In genomic region chr15:98526057-98526456, GRCm38 (mm10) we compare ENCODE assay signal across 18 mouse cellular contexts. TPM values are rescaled to one million over a fixed set of nuclear protein-coding genes. Genes with fewer than 3 reads are reported as not detected.
DNase-seq lines count a peak whose midpoint lies in the region; ATAC-seq and TF ChIP-seq lines count a peak whose summit lies in the region.
"Had no signal": no experiment of that assay in that cellular context is flagged by ENCODE, and none has a peak within 500 bp of the region (broad histone marks: within the 10 kb centered on the region; RNA-seq: fewer than 3 reads in every experiment).

No protein-coding gene starts in this region.

- H3ac ChIP-seq in C2C12 (ENCODE audit: control insufficient read depth, insufficient read length, low read depth), result peak overlapping the region; percentile 40

- no peak overlapping the region; the same call in 1 of the 2 replicates for H3K4me2 ChIP-seq in liver, embryonic 14.5 days (ENCODE audit: low read depth)
- H3K4me2 ChIP-seq: heart, embryonic 15.5 days; lung, embryonic 14.5 days; stomach, embryonic 15.5 days had no signal

- peaks cover 85% of the 10 kb centered on the region for H3K79me3 ChIP-seq in C2C12 (ENCODE audit: low read depth)

- H3K9ac ChIP-seq in liver, embryonic 14.5 days (replicated peaks), result 0 out of 2 replicates have a peak overlapping the region, but pooled peaks have one; percentile 23
- H3K9ac ChIP-seq: heart, embryonic 15.5 days; lung, embryonic 14.5 days; stomach, embryonic 15.5 days had no signal

- WGBS in liver, embryonic 14.5 days (ENCODE audit: insufficient replicate concordance), result 46% methylated on average over 5 of the region's 5 CpGs

- no peak for TF ChIP-seq CTCF in C2C12 (IDR thresholded peaks at IDR 0.05; ENCODE audit: control insufficient read depth, insufficient read depth, insufficient read length)
- TF ChIP-seq CTCF in liver, embryonic 14.5 days (IDR thresholded peaks at IDR 0.05; ENCODE audit: low read depth), result no peak

- peaks cover 98% of the 10 kb centered on the region for H3K36me3 ChIP-seq in C2C12 (ENCODE audit: control insufficient read depth, insufficient read depth)
- H3K36me3 ChIP-seq in liver, embryonic 14.5 days (replicated peaks; ENCODE audit: control insufficient read depth, insufficient read depth, low read depth), result peaks cover 88% of the 10 kb centered on the region

- ATAC-seq in liver, embryonic 14.5 days (ENCODE audit: insufficient read depth), result peak; percentile 76
- no peak for ATAC-seq in granulocyte monocyte progenitor cell, adult 5-6 weeks (replicated peaks; ENCODE audit: poor library complexity, severe bottlenecking)
- ATAC-seq: hindbrain, embryonic 16.5 days had no signal

- no peaks in the 10 kb centered on the region for H3K9me3 ChIP-seq in liver, embryonic 14.5 days (ENCODE audit: control insufficient read depth, low read length)
- H3K9me3 ChIP-seq: forebrain, embryonic 10.5 days; heart, embryonic 15.5 days; stomach, embryonic 15.5 days had no signal

- H3K79me2 ChIP-seq in C2C12 (ENCODE audit: control insufficient read depth, insufficient read depth), result peaks cover 99% of the 10 kb centered on the region

- H3K27ac ChIP-seq in liver, embryonic 14.5 days, result peak overlapping the region; percentile 56
- H3K27ac ChIP-seq: forebrain, embryonic 10.5 days; heart, embryonic 15.5 days; stomach, embryonic 15.5 days had no signal

- no peak overlapping the region for H3K4me3 ChIP-seq in C2C12 (ENCODE audit: insufficient read depth, poor library complexity, severe bottlenecking)
- H3K4me3 ChIP-seq in liver, embryonic 14.5 days (ENCODE audit: insufficient read depth in 1 of 2, low read depth in 2 of 2, low read length in 2 of 2), result no peak overlapping the region
- H3K4me3 ChIP-seq: forebrain, embryonic 10.5 days; heart, embryonic 15.5 days; stomach, embryonic 15.5 days had no signal

- DNase-seq in ES-CJ7 (ENCODE audit: low read depth, low spot score), result peak; percentile 49
- DNase-seq in c-Kit-negative CD71-positive TER-119-positive erythroid progenitor cells, embryonic 14.5 days (ENCODE audit: low read depth, low spot score), result peak; percentile 66
- DNase-seq in liver, embryonic 14.5 days (ENCODE audit: low read depth in 3 of 3, low spot score in 3 of 3), result peak in 2 of 3 experiments; percentile 40 to 41
- DNase-seq in T-cell, adult 2 months (ENCODE audit: low spot score), result no peak
- DNase-seq in spleen, adult 12 weeks (ENCODE audit: low spot score), result no peak
- DNase-seq: adrenal gland, postnatal 25 days; cerebellum, adult 11-12 months; embryo, embryonic 11 days; gastrocnemius, postnatal 25 days; lung, embryonic 14.5 days had no signal

- TF ChIP-seq EP300 in liver, embryonic 14.5 days (IDR thresholded peaks at IDR 0.05; ENCODE audit: low read depth), result no peak

- peaks cover 3 to 5% of the 10 kb centered on the region in 2 experiments for H3K4me1 ChIP-seq in liver, embryonic 14.5 days (replicated peaks; ENCODE audit: control insufficient read depth in 2 of 2, insufficient read depth in 2 of 2, low read length in 1 of 2)
- H3K4me1 ChIP-seq: forebrain, embryonic 10.5 days; stomach, embryonic 15.5 days had no signal

- H3K27me3 ChIP-seq in C2C12 (ENCODE audit: control insufficient read depth, insufficient read depth, insufficient read length), result no peaks in the 10 kb centered on the region
- H3K27me3 ChIP-seq in liver, embryonic 14.5 days (ENCODE audit: control insufficient read depth, insufficient read depth, low read length), result no peaks in the 10 kb centered on the region
- H3K27me3 ChIP-seq: heart, embryonic 15.5 days; stomach, embryonic 15.5 days had no signal

TF ChIP-seq in C2C12, 6 proteins besides CTCF, POLR2A, EP300 and RAD21:
- no peak for TF ChIP-seq MAX (IDR thresholded peaks at IDR 0.05)
- no peak for TF ChIP-seq MYOG (IDR thresholded peaks at IDR 0.05; ENCODE audit: control insufficient read depth, extremely low read depth, insufficient read length)
- no peak for TF ChIP-seq FOSL1 (IDR thresholded peaks at IDR 0.05; ENCODE audit: insufficient read depth, low read length, poor library complexity, severe bottlenecking)
- peak; percentile 74 for TF ChIP-seq MYOD1 (IDR thresholded peaks at IDR 0.05; ENCODE audit: control insufficient read depth, insufficient read length, low read depth)
- TF ChIP-seq USF1 (IDR thresholded peaks at IDR 0.05; ENCODE audit: low read depth), result no peak
- TF ChIP-seq CEBPB (IDR thresholded peaks at IDR 0.05; ENCODE audit: low read depth), result no peak
TF ChIP-seq in C2C12: peak in this region for 1.

RNA-seq across cellular contexts. Expression of gene Kansl2, which starts 8.0 kb away (rescaled TPM):
- polyA plus RNA-seq in C2C12 (2012; fragmentation: generic; extraction: Trizol), result 178 TPM
- 17.5 and 21.7 TPM in 2 replicates for polyA plus RNA-seq in liver, embryonic 14.5 days (2012; rRNA removed)
- polyA plus RNA-seq in liver, embryonic 14.5 days (2014; fragmentation: Nextera tagmentation; extraction: Ambion mirVana), result 31.1 and 35.6 TPM in 2 replicates
- 67.5 and 74.5 TPM in 2 replicates for total RNA-seq in granulocyte monocyte progenitor cell, adult 5-6 weeks (2014; fragmentation: Nextera tagmentation)
- 58.9 and 61.0 TPM in 2 replicates for total RNA-seq in granulocyte monocyte progenitor cell, adult 5-6 weeks (2017)

RNA-seq across cellular contexts. Expression of gene Olfr279, which starts 33.9 kb away (rescaled TPM):
- polyA plus RNA-seq in C2C12 (2012; fragmentation: generic; extraction: Trizol), result not detected
- not detected in 2 replicates for polyA plus RNA-seq in liver, embryonic 14.5 days (2012; rRNA removed)
- polyA plus RNA-seq in liver, embryonic 14.5 days (2014; fragmentation: Nextera tagmentation; extraction: Ambion mirVana), result not detected in 2 replicates
- total RNA-seq in granulocyte monocyte progenitor cell, adult 5-6 weeks (2014; fragmentation: Nextera tagmentation), result not detected in 2 replicates
- not detected in 2 replicates for total RNA-seq in granulocyte monocyte progenitor cell, adult 5-6 weeks (2017)
- total RNA-seq: adrenal gland, postnatal 25 days; gastrocnemius, postnatal 25 days; left cerebral cortex, postnatal 25 days had no signal
- polyA plus RNA-seq: forebrain, embryonic 10.5 days; heart, embryonic 15.5 days; hindbrain, embryonic 16.5 days; kidney, embryonic 14.5 days; lung, embryonic 14.5 days; stomach, embryonic 15.5 days had no signal

RNA-seq across cellular contexts. Expression of gene Lalba, which starts 43.5 kb away (rescaled TPM):
- not detected for polyA plus RNA-seq in C2C12 (2012; fragmentation: generic; extraction: Trizol)
- not detected in 2 replicates for polyA plus RNA-seq in liver, embryonic 14.5 days (2012; rRNA removed)
- not detected in 2 replicates for polyA plus RNA-seq in liver, embryonic 14.5 days (2014; fragmentation: Nextera tagmentation; extraction: Ambion mirVana)
- not detected in 2 replicates for total RNA-seq in granulocyte monocyte progenitor cell, adult 5-6 weeks (2014; fragmentation: Nextera tagmentation)
- total RNA-seq in granulocyte monocyte progenitor cell, adult 5-6 weeks (2017), result not detected in 2 replicates
- total RNA-seq: adrenal gland, postnatal 25 days; gastrocnemius, postnatal 25 days; left cerebral cortex, postnatal 25 days had no signal
- polyA plus RNA-seq: forebrain, embryonic 10.5 days; heart, embryonic 15.5 days; hindbrain, embryonic 16.5 days; stomach, embryonic 15.5 days had no signal

RNA-seq across cellular contexts. Expression of gene Ccnt1, which starts 44.7 kb away (rescaled TPM):
- polyA plus RNA-seq in C2C12 (2012; fragmentation: generic; extraction: Trizol), result 13.4 TPM
- polyA plus RNA-seq in liver, embryonic 14.5 days (2012; rRNA removed), result 6.1 and 8.2 TPM in 2 replicates
- 23.7 and 24.7 TPM in 2 replicates for polyA plus RNA-seq in liver, embryonic 14.5 days (2014; fragmentation: Nextera tagmentation; extraction: Ambion mirVana)
- total RNA-seq in granulocyte monocyte progenitor cell, adult 5-6 weeks (2014; fragmentation: Nextera tagmentation), result 53.4 and 57.0 TPM in 2 replicates
- total RNA-seq in granulocyte monocyte progenitor cell, adult 5-6 weeks (2017), result 57.3 and 70.4 TPM in 2 replicates

RNA-seq across cellular contexts. Expression of gene 4930415O20Rik, which starts 44.7 kb away (rescaled TPM):
- polyA plus RNA-seq in C2C12 (2012; fragmentation: generic; extraction: Trizol), result 0.09 TPM
- not detected in 2 replicates for polyA plus RNA-seq in liver, embryonic 14.5 days (2012; rRNA removed)
- polyA plus RNA-seq in liver, embryonic 14.5 days (2014; fragmentation: Nextera tagmentation; extraction: Ambion mirVana), result not detected in 2 replicates
- total RNA-seq in granulocyte monocyte progenitor cell, adult 5-6 weeks (2014; fragmentation: Nextera tagmentation), result not detected in 2 replicates
- not detected in 2 replicates for total RNA-seq in granulocyte monocyte progenitor cell, adult 5-6 weeks (2017)
- total RNA-seq: adrenal gland, postnatal 25 days; left cerebral cortex, postnatal 25 days had no signal
- polyA plus RNA-seq: lung, embryonic 14.5 days; stomach, embryonic 15.5 days had no signal

Comparison
In these comparisons a context has a peak if more than half of its experiments do, and no peak if none do; other contexts are left out.
1. DNase-seq: peak in ES-CJ7 (single experiment), c-Kit-negative CD71-positive TER-119-positive erythroid progenitor cells, embryonic 14.5 days (single experiment) and liver, embryonic 14.5 days (2 of 3); none in T-cell, adult 2 months (single experiment) and spleen, adult 12 weeks (single experiment).